Mouse (Mus musculus): ENCODE results near the gene Samd8. TPM values are rescaled to one million over a fixed set of nuclear protein-coding genes. Genes with fewer than 3 reads are reported as not detected.
A peak's percentile ranks its signal among the peaks of the same experiment; 100 is the strongest.

Gene Samd8
- total and polyA plus RNA-seq, 2 experiments: 12.7 to 27.1 TPM

DNA sequence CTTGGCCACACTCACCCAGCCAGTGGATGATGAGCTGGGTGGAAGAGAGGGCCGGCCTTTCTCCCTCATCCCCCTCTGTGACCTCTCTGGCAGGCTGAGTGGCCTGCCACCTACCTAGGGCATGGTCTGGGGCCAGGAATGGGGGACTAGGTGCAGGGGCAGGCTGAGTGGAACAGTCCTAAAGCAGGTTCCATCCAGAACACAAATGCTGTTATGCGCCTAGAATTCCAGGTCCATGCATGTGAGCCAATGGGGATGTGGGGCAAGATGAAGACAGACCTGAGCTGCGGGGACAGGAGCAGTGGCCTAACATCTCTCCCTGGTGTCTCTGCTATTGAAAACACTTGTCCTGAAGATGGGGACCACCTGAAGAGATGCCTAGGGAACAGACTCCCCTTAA is 9.0 kb upstream of the Samd8 start:
- no peaks in the 10 kb centered on the region for H3K27me3 ChIP-seq (ENCODE audit: control insufficient read depth, insufficient read depth, low read length)
- 91% methylated on average over 3 of the region's 3 CpGs for WGBS
- TF ChIP-seq POLR2A (IDR thresholded peaks at IDR 0.05; ENCODE audit: extremely low read depth, insufficient read depth, low read length) (no peak), CTCF (IDR thresholded peaks at IDR 0.05; ENCODE audit: low read depth, low read length) (no peak)

GRCm38 (mm10) chr14:21741786-21742185 is 8.5 kb upstream of the Samd8 start:
- Histone ChIP-seq H3K4me1 (ENCODE audit: control insufficient read depth, insufficient read depth, low read length) (no peaks in the 10 kb centered on the region), H3K36me3 (ENCODE audit: control insufficient read depth, insufficient read depth, low read length) (no peaks in the 10 kb centered on the region), H3K79me2 (ENCODE audit: control insufficient read depth, insufficient read depth, low read length) (no peaks in the 10 kb centered on the region), H3K27ac (replicated peaks; ENCODE audit: insufficient read depth, low read depth, low read length) (no peak overlapping the region), H3K4me3 (ENCODE audit: insufficient read depth, low read depth, low read length) (no peak overlapping the region), H3K9ac (ENCODE audit: low read depth, low read length) (no peak overlapping the region), H3K27me3 (ENCODE audit: control insufficient read depth, insufficient read depth, low read length) (no peaks in the 10 kb centered on the region)
- no peak for DNase-seq (ENCODE audit: extremely low read depth, low read depth, low spot score)
- WGBS: 27% methylated on average over 4 of the region's 4 CpGs
- peak; percentile 97 for TF ChIP-seq CTCF (IDR thresholded peaks at IDR 0.05; ENCODE audit: low read depth, low read length)
- TF ChIP-seq POLR2A (IDR thresholded peaks at IDR 0.05; ENCODE audit: extremely low read depth, insufficient read depth, low read length): no peak

More for the DNA sequence above, 9.0 kb upstream of the Samd8 start:
- no peak overlapping the region for H3K9ac ChIP-seq (ENCODE audit: low read depth, low read length)
- no peak overlapping the region for H3K4me3 ChIP-seq (ENCODE audit: insufficient read depth, low read depth, low read length)
- no peaks in the 10 kb centered on the region for H3K79me2 ChIP-seq (ENCODE audit: control insufficient read depth, insufficient read depth, low read length)
- DNase-seq (ENCODE audit: extremely low read depth, low read depth, low spot score): no peak
- H3K27ac ChIP-seq (replicated peaks; ENCODE audit: insufficient read depth, low read depth, low read length): no peak overlapping the region
- no peaks in the 10 kb centered on the region for H3K36me3 ChIP-seq (ENCODE audit: control insufficient read depth, insufficient read depth, low read length)
- H3K4me1 ChIP-seq (ENCODE audit: control insufficient read depth, insufficient read depth, low read length): no peaks in the 10 kb centered on the region

- Histone ChIP-seq H3K79me2 (ENCODE audit: control insufficient read depth, insufficient read depth, low read length) (no peaks in the 10 kb centered on the region), H3K4me1 (ENCODE audit: control insufficient read depth, insufficient read depth, low read length) (no peaks in the 10 kb centered on the region), H3K27ac (replicated peaks; ENCODE audit: insufficient read depth, low read depth, low read length) (no peak overlapping the region), H3K27me3 (ENCODE audit: control insufficient read depth, insufficient read depth, low read length) (no peaks in the 10 kb centered on the region), H3K4me3 (ENCODE audit: insufficient read depth, low read depth, low read length) (no peak overlapping the region), H3K36me3 (ENCODE audit: control insufficient read depth, insufficient read depth, low read length) (no peaks in the 10 kb centered on the region), H3K9ac (ENCODE audit: low read depth, low read length) (no peak overlapping the region)
- no peak for TF ChIP-seq POLR2A (IDR thresholded peaks at IDR 0.05; ENCODE audit: extremely low read depth, insufficient read depth, low read length)
- TF ChIP-seq CTCF (IDR thresholded peaks at IDR 0.05; ENCODE audit: low read depth, low read length): no peak
- WGBS: 96% methylated on average over 4 of the region's 4 CpGs
- no peak for DNase-seq (ENCODE audit: extremely low read depth, low read depth, low spot score)
Measured at GRCm38 (mm10) chr14:21742441-21742840, 7.9 kb upstream of the Samd8 start.

GRCm38 (mm10) chr14:21744169-21744568 is 6.2 kb upstream of the Samd8 start:
- Histone ChIP-seq H3K4me3 (ENCODE audit: insufficient read depth, low read depth, low read length) (no peak overlapping the region), H3K79me2 (ENCODE audit: control insufficient read depth, insufficient read depth, low read length) (no peaks in the 10 kb centered on the region), H3K9ac (ENCODE audit: low read depth, low read length) (no peak overlapping the region), H3K27ac (replicated peaks; ENCODE audit: insufficient read depth, low read depth, low read length) (no peak overlapping the region), H3K4me1 (ENCODE audit: control insufficient read depth, insufficient read depth, low read length) (no peaks in the 10 kb centered on the region), H3K36me3 (ENCODE audit: control insufficient read depth, insufficient read depth, low read length) (no peaks in the 10 kb centered on the region), H3K27me3 (ENCODE audit: control insufficient read depth, insufficient read depth, low read length) (no peaks in the 10 kb centered on the region)
- 97% methylated on average over 1 of the region's 1 CpGs for WGBS
- TF ChIP-seq POLR2A (IDR thresholded peaks at IDR 0.05; ENCODE audit: extremely low read depth, insufficient read depth, low read length) (no peak), CTCF (IDR thresholded peaks at IDR 0.05; ENCODE audit: low read depth, low read length) (no peak)
- DNase-seq (ENCODE audit: extremely low read depth, low read depth, low spot score): no peak

DNA sequence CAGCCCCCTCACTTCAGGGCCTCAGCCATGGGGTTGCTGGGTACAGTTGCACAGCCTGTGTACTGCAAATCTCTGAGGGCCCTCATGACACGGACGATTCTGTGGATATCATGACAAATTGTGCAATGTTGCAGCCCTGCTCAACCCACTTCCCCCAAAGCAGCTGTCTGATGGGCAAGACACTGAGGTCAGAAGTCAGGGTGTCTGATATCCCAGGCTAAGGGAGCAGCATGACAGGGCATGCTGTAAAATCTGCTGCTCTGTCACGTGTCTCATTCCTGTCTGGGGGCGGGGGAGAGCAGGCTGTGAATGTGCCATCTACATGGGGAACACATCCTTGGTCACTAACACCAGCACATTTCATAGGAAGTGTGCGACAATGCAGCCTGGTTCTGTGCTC is 5.2 kb upstream of the Samd8 start:
- Histone ChIP-seq H3K27ac (replicated peaks; ENCODE audit: insufficient read depth, low read depth, low read length) (no peak overlapping the region), H3K9ac (ENCODE audit: low read depth, low read length) (no peak overlapping the region), H3K4me3 (ENCODE audit: insufficient read depth, low read depth, low read length) (no peak overlapping the region), H3K4me1 (ENCODE audit: control insufficient read depth, insufficient read depth, low read length) (no peaks in the 10 kb centered on the region), H3K36me3 (ENCODE audit: control insufficient read depth, insufficient read depth, low read length) (no peaks in the 10 kb centered on the region), H3K79me2 (ENCODE audit: control insufficient read depth, insufficient read depth, low read length) (no peaks in the 10 kb centered on the region), H3K27me3 (ENCODE audit: control insufficient read depth, insufficient read depth, low read length) (no peaks in the 10 kb centered on the region)
- 57% methylated on average over 5 of the region's 5 CpGs for WGBS
- TF ChIP-seq CTCF (IDR thresholded peaks at IDR 0.05; ENCODE audit: low read depth, low read length) (no peak), POLR2A (IDR thresholded peaks at IDR 0.05; ENCODE audit: extremely low read depth, insufficient read depth, low read length) (no peak)
- DNase-seq (ENCODE audit: extremely low read depth, low read depth, low spot score): no peak

- H3K27ac ChIP-seq (replicated peaks; ENCODE audit: insufficient read depth, low read depth, low read length): no peak overlapping the region
- H3K9ac ChIP-seq (ENCODE audit: low read depth, low read length): no peak overlapping the region
- peaks cover 4% of the 10 kb centered on the region; the same call in 1 of the 2 replicates for H3K79me2 ChIP-seq (ENCODE audit: control insufficient read depth, insufficient read depth, low read length)
- TF ChIP-seq CTCF (IDR thresholded peaks at IDR 0.05; ENCODE audit: low read depth, low read length): no peak
- no peak for TF ChIP-seq POLR2A (IDR thresholded peaks at IDR 0.05; ENCODE audit: extremely low read depth, insufficient read depth, low read length)
- no peaks in the 10 kb centered on the region for H3K27me3 ChIP-seq (ENCODE audit: control insufficient read depth, insufficient read depth, low read length)
- H3K4me3 ChIP-seq (ENCODE audit: insufficient read depth, low read depth, low read length): no peak overlapping the region
- H3K4me1 ChIP-seq (ENCODE audit: control insufficient read depth, insufficient read depth, low read length): 0 out of 2 replicates have a peak, but pooled peaks cover under 1% of the 10 kb centered on the region
- no peak for DNase-seq (ENCODE audit: extremely low read depth, low read depth, low spot score)
- WGBS: 92% methylated on average over 8 of the region's 8 CpGs
- no peaks in the 10 kb centered on the region for H3K36me3 ChIP-seq (ENCODE audit: control insufficient read depth, insufficient read depth, low read length)
Measured at GRCm38 (mm10) chr14:21746251-21746650, 4.1 kb upstream of the Samd8 start.
